Mouse (Mus musculus) liver (tissue): ENCODE data around the gene Lama5.
"Not testable (repeated sequence)": the region's sequence is repeated elsewhere in the genome, so short reads cannot be mapped to it uniquely, and the experiment has no call there.

Source experiments
- DNase-seq: peaks from one replicate; pipeline ENCODE4 v3.0.0-alpha.2; 2020; ENCODE audit warnings: mixed read lengths

The Lama5 gene

GRCm38 (mm10) chr2:180225762-180226378 is at the start of gene Lama5:
TSS of gene Lama5 (minus strand) at chr2:180225859.
- DNase-seq, result peak; percentile 67

GRCm38 (mm10) chr2:180274523-180274922 is 48.9 kb upstream of the Lama5 start:
- DNase-seq, result no peak

- peak; percentile 98 for DNase-seq
Observed at GRCm38 (mm10) chr2:180273394-180274244, 48.0 kb upstream of the Lama5 start, which contains the start of gene Cables2. TSS of gene Cables2 (minus strand) at chr2:180273496.

GRCm38 (mm10) chr2:180272884-180273321 is 47.2 kb upstream of the Lama5 start:
- DNase-seq, result no peak

- no peak for DNase-seq
Observed at GRCm38 (mm10) chr2:180271804-180272395, 46.2 kb upstream of the Lama5 start.

GRCm38 (mm10) chr2:180270537-180271255 is 45.0 kb upstream of the Lama5 start:
- DNase-seq, result no peak

GRCm38 (mm10) chr2:180269329-180269728 is 43.7 kb upstream of the Lama5 start:
- no peak for DNase-seq

GRCm38 (mm10) chr2:180267955-180268354 is 42.3 kb upstream of the Lama5 start:
- DNase-seq, result no peak

- DNase-seq, result no peak
Observed at GRCm38 (mm10) chr2:180262891-180263290, 37.2 kb upstream of the Lama5 start.

GRCm38 (mm10) chr2:180262441-180262840 is 36.8 kb upstream of the Lama5 start:
- no peak for DNase-seq

GRCm38 (mm10) chr2:180261901-180262300 is 36.2 kb upstream of the Lama5 start:
- no peak for DNase-seq

- DNase-seq, result no peak
Observed at GRCm38 (mm10) chr2:180260610-180261480, 35.2 kb upstream of the Lama5 start.

GRCm38 (mm10) chr2:180259826-180260609 is 34.4 kb upstream of the Lama5 start:
- not testable (repeated sequence) for DNase-seq

- DNase-seq, result not testable (repeated sequence)
Observed at GRCm38 (mm10) chr2:180258951-180259484, 33.4 kb upstream of the Lama5 start.

- no peak for DNase-seq
Observed at GRCm38 (mm10) chr2:180257963-180258865, 32.6 kb upstream of the Lama5 start.

- DNase-seq, result peak; percentile 97
Observed at GRCm38 (mm10) chr2:180257001-180257521, 31.4 kb upstream of the Lama5 start, which contains the start of gene Rps21. TSS of gene Rps21 (plus strand) at chr2:180257377.

GRCm38 (mm10) chr2:180256296-180257000 is 30.8 kb upstream of the Lama5 start:
- DNase-seq, result no peak

- no peak for DNase-seq
Observed at GRCm38 (mm10) chr2:180255701-180256100, 30.0 kb upstream of the Lama5 start.
